In the genomic region with DNA sequence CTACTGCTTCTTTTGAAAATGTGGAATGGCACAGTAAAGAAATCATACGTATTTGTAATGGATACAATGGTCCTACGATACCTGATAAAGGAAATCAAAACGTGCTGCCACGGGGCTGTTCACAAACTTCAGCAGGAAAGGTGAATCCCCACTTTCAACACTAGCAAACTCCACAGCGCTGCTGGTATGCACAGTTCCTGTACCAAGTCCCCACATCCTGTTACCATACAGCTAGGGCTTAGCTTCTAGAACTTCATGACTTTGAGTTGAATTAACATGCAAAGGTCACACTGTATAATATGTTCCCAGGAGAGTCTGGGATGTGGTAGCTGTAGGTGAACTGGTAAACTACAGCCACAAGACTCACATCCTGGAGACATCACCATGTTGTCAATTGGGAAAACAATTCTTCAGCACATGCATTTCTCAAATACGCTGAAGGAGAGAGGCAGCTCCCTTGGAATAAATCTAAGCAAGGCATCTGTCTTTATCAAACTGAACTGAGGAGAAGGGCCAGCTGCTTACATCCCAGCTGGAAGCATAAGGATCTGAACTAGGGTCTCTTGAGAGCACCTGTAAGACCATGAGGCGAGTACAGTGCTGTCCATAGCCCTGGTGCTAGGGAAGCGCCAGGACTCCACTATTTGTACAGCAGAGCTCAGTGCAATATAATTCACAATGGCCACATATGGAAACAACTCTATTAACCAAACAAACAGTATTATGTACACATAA, we compare ENCODE assay signal across 8 mouse cellular contexts.
DNase-seq lines count a peak whose midpoint lies in the region; ATAC-seq lines count a peak whose summit lies in the region.

No protein-coding gene starts in this region.

- 78% methylated on average over 8 of the region's 8 CpGs for WGBS in intestine, embryonic 14.5 days
- 78% methylated on average over 8 of the region's 8 CpGs for WGBS in intestine, embryonic 15.5 days

- no peaks in the 10 kb centered on the region for H3K9me3 ChIP-seq in intestine, embryonic 14.5 days (ENCODE audit: control insufficient read depth, low read length)
- H3K9me3 ChIP-seq in intestine, embryonic 15.5 days = no peaks in the 10 kb centered on the region

- H3K4me1 ChIP-seq in intestine, embryonic 14.5 days (replicated peaks; ENCODE audit: control insufficient read depth, insufficient read depth, low read length) = peaks cover 53% of the 10 kb centered on the region
- H3K4me1 ChIP-seq in intestine, embryonic 15.5 days (replicated peaks) = peaks cover 32% of the 10 kb centered on the region

- no peak overlapping the region for H3K4me2 ChIP-seq in intestine, embryonic 14.5 days (ENCODE audit: low read length)
- no peak overlapping the region for H3K4me2 ChIP-seq in intestine, embryonic 15.5 days (replicated peaks)

- peaks cover 9% of the 10 kb centered on the region; the same call in 1 of the 2 replicates for H3K36me3 ChIP-seq in intestine, embryonic 14.5 days (ENCODE audit: control insufficient read depth, insufficient read depth, low read length)
- no peaks in the 10 kb centered on the region for H3K36me3 ChIP-seq in intestine, embryonic 15.5 days

- DNase-seq in intestine, embryonic 14.5 days (ENCODE audit: low spot score) = peak; percentile 53
- DNase-seq in 416B (ENCODE audit: low read depth) = peak; percentile 45
- DNase-seq in CD8-positive naive resting alpha-beta T cell, adult 2 months (ENCODE audit: low read depth in 2 of 2, low spot score in 2 of 2) = peak; percentile 52 to 59
- no peak for DNase-seq in frontal cortex, postnatal 10 days (ENCODE audit: low spot score in 2 of 2)
- DNase-seq in urinary bladder, adult 2 months (ENCODE audit: low spot score) = no peak
- DNase-seq in gastrocnemius, adult 8-10 months (ENCODE audit: low spot score in 2 of 2) = no peak

- no peak overlapping the region for H3K9ac ChIP-seq in intestine, embryonic 14.5 days (ENCODE audit: low read length)
- H3K9ac ChIP-seq in intestine, embryonic 15.5 days = no peak overlapping the region

- H3K27me3 ChIP-seq in intestine, embryonic 14.5 days (replicated peaks; ENCODE audit: control insufficient read depth, insufficient read depth, low read length) = no peaks in the 10 kb centered on the region
- no peaks in the 10 kb centered on the region for H3K27me3 ChIP-seq in intestine, embryonic 15.5 days (replicated peaks)

- no peak overlapping the region for H3K4me3 ChIP-seq in intestine, embryonic 14.5 days (ENCODE audit: low read depth, low read length)
- no peak overlapping the region for H3K4me3 ChIP-seq in intestine, embryonic 15.5 days (replicated peaks)

- ATAC-seq in intestine, embryonic 14.5 days (replicated peaks; ENCODE audit: low FRiP score, low TSS enrichment, low read depth) = no peak
- ATAC-seq in intestine, embryonic 15.5 days = no peak
- ATAC-seq in megakaryocyte, adult 5-6 weeks (ENCODE audit: poor library complexity, severe bottlenecking) = peak; percentile 31

- no peak overlapping the region for H3K27ac ChIP-seq in intestine, embryonic 14.5 days (ENCODE audit: low read depth)
- H3K27ac ChIP-seq in intestine, embryonic 15.5 days = no peak overlapping the region; the same call in 1 of the 2 replicates

Comparison
In these comparisons a context has a peak if more than half of its experiments do, and no peak if none do; other contexts are left out.
1. DNase-seq: peak in intestine, embryonic 14.5 days (single experiment), 416B (single experiment) and CD8-positive naive resting alpha-beta T cell, adult 2 months (2 of 2); none in frontal cortex, postnatal 10 days (0 of 2), urinary bladder, adult 2 months (single experiment) and gastrocnemius, adult 8-10 months (0 of 2).